Mouse (Mus musculus) frontal cortex, postnatal 25 days (tissue): ENCODE measurements around the gene Wbp4.
"Not testable (repeated sequence)": the region's sequence is repeated elsewhere in the genome, so short reads cannot be mapped to it uniquely, and the experiment has no call there.

Experiments used
- DNase-seq, 2 experiments: peaks; one replicate each; pipeline ENCODE4 v3.0.0; 2022; ENCODE audit warnings: low spot score in 2 of 2

Gene Wbp4

DNA sequence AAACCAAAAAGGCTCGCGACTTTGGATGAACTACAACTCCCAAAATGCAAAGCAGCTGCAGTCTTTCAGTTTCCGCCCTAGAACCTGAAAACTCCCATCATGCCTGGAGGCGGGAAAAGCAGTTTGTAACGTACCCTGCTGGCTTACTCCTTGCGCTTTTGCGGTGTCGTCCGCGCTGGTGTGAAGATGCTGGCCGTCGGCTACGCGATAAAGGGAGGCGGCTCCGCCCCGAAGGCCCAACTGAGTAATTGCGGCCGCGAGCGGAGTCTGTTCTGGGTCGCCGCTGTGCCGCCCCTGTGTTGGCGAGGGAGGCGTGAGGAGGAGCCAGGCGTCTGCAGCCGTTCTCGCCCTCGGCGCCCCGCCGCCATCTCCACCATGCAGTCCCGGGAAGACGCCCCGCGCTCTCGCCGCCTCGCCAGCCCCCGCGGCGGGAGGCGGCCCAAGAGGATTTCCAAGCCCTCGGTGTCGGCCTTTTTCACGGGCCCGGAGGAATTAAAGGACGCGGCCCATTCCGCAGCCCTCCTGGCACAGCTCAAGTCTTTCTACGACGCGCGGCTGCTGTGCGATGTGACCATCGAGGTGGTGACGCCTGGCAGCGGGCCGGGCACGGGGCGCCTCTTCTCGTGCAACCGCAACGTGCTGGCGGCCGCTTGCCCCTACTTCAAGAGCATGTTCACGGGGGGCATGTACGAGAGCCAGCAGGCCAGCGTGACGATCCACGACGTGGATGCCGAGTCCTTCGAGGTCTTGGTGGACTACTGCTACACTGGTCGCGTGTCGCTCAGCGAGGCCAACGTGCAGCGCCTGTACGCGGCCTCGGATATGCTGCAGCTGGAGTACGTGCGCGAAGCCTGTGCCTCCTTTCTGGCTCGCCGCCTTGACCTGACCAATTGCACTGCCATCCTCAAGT, 29.4 kb downstream of the Wbp4 start, which contains the start of gene Kbtbd6:
Kbtbd6 (plus strand) TSS at position 155 of the 910 bp plus-strand sequence.
- peak; percentile 57 to 63 for DNase-seq

DNA sequence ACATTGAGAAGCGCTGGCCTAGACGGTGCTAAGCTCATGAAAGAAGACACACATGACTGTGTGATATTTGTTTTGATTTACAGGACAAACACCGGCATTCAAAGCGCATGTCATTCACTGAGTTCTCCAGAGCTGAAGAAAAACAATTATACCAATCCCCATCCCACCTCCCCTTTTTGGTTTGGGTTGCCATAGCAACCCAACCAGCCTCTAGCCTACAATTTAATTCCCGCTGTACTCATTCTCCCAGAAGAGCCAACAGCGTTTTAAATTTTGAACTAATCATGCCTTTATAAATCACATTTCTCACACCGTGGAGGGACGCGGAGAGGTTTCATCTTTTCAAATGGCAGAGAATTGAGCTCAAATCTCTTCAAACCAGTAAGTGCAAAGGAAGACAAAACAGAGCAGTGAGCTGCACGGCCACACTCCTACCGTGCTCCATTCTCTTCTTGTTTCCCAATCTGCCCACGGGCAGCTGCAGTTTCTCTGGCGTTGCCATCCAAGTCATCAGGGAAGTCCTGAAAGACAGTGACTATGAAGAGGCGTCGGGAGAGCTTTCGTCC, 36.2 kb downstream of the Wbp4 start:
- no peak for DNase-seq

DNA sequence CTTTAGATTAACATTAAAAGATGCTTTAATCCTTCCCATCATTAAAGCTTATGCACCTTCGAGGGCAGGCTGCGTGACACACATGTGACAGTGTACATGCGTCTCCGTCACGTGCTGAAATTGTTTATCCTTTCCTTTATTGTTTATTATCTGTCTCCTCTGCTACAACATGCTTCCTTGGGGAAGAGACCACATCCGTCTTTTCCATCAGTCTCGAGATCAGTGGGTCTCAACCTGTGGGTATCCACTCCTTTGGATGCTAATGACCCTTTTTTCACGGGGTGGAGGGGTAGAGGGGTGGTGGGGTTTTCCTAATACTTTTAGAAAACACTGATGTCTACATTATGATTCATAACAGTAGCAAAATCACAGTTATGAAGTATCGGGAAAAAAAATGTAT, 36.7 kb downstream of the Wbp4 start:
- DNase-seq = no peak

DNA sequence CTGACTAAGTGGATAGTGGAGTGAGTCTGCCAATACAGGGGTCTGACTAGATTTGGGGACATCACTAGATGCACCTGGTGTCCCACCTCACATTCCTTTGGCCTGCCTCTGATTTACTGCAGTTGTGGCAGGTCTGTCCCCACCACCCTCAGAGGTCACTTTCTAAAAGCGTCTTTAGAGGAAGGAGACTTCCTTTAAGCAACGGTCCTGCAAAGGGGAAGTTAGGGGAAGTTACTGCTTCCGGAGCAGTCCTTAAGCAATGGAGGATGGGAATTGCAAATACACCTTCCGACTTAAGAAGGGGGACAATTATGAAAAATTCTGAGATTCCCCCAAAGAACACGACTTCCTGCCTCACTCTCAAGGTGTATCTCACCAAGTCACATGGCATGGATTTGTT, 39.9 kb downstream of the Wbp4 start:
- no peak for DNase-seq

DNA sequence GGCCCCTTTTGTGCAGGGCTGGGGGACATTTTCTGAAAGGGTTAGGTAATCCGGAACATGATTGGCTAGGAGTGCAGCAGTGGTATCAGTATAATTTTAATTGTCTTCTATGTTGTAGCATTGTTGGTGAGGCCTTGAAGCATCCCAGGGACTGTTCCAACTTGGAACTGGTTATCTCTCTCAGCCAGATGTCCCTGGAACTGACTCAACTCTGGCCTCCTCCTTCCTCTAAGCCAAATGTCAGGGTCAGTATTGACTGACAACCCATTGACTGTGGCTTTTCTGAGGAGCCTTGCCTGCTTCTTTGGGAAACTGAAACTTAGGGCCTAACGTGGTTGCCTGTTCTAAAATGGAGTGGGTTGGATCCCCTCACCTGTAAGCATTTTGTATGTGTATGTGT, 40.7 kb downstream of the Wbp4 start:
- DNase-seq = no peak

DNA sequence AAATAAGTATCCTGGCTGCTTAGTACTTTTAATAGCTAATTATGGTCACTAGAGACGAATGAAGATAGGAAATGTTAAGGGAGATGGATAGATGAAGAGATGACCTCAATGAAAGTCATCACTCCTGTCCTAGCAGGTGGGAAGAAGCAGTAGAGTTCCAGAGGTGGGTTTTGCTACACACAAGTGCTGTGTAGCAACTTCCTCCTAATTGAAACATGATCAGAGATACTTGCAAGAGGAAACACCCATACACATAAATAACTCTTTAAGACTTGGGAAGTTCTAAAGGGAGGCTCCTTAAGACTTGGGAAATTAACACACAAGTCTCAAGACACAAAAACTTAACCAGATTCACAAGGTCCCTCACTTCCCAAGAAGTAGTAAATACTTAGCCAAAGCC, 47.3 kb downstream of the Wbp4 start:
- DNase-seq = no peak

DNA sequence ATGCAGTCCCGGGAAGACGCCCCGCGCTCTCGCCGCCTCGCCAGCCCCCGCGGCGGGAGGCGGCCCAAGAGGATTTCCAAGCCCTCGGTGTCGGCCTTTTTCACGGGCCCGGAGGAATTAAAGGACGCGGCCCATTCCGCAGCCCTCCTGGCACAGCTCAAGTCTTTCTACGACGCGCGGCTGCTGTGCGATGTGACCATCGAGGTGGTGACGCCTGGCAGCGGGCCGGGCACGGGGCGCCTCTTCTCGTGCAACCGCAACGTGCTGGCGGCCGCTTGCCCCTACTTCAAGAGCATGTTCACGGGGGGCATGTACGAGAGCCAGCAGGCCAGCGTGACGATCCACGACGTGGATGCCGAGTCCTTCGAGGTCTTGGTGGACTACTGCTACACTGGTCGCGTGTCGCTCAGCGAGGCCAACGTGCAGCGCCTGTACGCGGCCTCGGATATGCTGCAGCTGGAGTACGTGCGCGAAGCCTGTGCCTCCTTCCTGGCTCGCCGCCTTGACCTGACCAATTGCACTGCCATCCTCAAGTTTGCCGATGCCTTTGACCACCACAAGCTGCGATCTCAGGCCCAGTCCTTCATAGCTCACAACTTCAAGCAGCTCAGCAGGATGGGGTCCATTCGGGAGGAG, 54.5 kb downstream of the Wbp4 start:
- not testable (repeated sequence) for DNase-seq

DNA sequence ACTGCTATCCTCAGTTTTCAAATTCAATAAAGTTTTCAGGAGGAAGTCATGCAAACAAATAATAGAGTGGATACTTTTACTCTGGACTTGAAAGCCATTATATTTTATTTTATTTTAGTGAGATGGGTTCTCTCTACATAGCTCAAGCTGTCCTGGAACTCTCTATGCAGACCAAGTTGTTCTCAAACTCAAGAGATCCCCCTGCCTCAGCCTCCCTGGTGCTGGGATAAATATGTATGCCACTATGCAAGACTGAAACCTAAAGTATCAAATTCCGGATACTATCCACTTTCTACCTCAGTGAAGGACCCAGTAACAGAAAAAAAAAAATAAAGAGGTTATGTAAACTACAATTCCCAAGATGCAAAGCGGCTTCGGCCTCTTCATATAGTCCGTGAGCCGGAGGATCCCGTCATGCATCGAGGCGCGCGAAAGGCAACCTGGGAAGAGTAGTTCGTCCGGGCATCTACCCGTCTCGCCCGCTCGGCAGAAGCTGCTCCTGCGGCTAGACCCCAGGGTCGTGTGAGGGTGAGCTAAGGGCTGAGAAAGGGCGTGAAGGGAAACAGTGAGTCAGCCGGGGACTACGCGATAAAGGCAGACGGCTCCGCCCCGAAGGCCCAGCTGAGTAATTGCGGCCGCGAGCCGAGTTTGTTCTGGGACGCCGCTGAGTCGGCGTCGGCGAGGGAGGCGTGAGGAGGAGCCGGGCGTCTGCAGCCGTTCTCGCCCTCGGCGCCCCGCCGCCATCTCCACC, 55.2 kb downstream of the Wbp4 start, which contains the start of gene Kbtbd7:
Kbtbd7 (plus strand) TSS at position 533 of the 751 bp plus-strand sequence.
- peak; percentile 84 to 90 for DNase-seq

DNA sequence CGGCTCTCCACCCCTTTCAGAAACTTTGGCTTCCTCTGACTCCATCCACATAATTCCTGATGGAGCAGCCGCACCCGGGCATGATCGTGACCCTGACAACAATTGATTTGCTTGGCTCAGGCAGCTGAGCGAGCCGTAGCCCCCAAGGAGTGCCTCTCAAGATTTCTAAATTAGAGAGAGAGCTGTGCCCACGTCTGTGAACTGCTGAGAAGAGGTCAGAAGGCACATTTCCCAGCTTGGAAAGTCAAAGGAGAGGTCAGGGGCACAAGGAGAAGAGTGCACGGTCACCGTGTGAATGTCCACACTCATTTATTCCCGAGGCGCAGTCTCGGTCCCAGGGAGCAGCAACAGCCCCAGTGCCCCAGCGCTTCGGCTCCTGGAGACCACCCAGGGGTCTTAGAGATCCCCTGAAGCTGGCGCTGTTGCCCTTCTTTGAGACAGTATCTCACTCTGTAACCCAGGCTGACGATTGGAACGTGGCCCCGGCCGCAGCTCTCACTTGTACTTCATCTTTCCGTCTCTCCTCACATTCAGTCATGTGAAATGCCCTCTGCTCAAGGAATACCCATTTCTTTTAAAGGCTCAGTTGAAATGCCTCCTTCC, 61.1 kb downstream of the Wbp4 start:
- no peak for DNase-seq

DNA sequence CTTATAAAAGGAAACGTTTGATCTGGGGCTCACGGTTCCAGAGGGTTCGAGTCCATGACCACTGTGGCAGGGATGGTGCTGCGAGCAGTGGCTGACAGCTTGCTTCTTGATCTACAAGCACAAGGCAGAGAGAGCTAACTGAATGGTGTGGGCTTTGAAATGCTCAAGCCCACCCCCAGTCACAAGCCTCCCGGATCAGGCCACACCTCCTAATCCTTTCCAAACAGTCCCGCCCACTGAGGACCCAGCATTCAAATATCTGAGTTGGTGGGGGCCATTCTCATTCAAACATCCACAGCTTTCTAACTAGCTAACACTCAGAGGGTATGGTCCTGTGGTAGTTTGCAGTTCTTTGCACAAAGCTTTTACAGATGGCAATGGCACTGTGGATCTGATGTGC, 68.2 kb downstream of the Wbp4 start:
- DNase-seq = no peak

DNA sequence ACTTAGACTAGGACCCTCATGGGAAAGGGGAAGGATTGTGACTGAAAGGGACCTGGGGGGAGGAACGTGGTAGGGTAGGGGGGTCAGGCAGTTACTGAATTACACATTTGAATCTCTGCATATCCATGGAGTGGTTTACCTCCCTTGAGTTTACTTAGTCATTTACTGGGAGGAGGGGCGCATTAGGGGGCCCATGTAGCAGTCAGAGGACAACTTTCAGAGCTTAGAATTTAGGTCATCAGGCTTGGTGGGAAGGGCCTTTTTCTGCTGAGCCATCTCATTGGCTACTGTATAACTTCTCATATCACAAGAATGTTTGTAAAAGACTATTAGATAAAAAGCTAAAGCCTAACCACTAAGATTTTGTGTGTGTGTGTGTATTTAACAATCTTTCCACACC, 70.7 kb downstream of the Wbp4 start:
- DNase-seq = no peak
